15 mouse cellular contexts compared by ENCODE assay signal in the genomic region with DNA sequence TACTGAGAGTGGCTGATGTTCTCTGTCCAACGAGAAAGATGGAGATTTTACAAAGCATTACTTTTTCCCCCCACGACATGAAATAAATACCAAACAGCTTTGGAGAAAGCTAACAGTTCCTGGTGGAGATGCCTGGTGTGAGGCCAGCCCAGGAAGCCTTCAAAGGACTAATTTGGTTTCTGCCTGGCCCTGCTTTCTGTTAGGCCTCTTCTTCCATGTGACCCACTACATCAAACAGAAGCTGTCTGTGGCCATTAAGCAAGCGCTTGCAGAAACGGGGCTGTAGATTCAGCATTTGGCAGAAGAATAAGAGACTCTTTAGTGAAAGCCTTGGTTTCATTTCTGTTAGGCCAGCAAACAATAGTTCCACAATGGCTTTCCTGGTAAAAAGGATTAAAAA.
"Had no signal": no experiment of that assay in that cellular context is flagged by ENCODE, and none has a peak within 500 bp of the region (broad histone marks: within the 10 kb centered on the region; RNA-seq: fewer than 3 reads in every experiment).

No protein-coding gene starts in this region.

- H3K9me3 ChIP-seq: liver, embryonic 13.5 days; midbrain, embryonic 10.5 days had no signal

- H3K4me1 ChIP-seq: liver, embryonic 13.5 days had no signal

- H3K27ac ChIP-seq: kidney, postnatal 0 days; left cerebral cortex, adult 2 months; liver, embryonic 13.5 days; midbrain, embryonic 10.5 days; stomach, postnatal 0 days had no signal

- H3K4me3 ChIP-seq: left cerebral cortex, adult 2 months; liver, embryonic 13.5 days; megakaryocyte, embryonic 14.5 days; midbrain, embryonic 10.5 days had no signal

- DNase-seq: kidney, postnatal 25 days; liver, embryonic 13.5 days; lung, adult 2 months; lung, postnatal 14 days; lung, postnatal 4 days; midbrain, embryonic 14.5 days; right cerebral cortex, postnatal 4 days; thymus, adult 2 months; thymus, postnatal 14 days; thymus, postnatal 4 days had no signal

- H3K36me3 ChIP-seq: liver, embryonic 13.5 days; midbrain, embryonic 10.5 days had no signal

- H3K27me3 ChIP-seq: liver, embryonic 13.5 days had no signal
